Mouse (Mus musculus) effector memory CD4-positive, alpha-beta T cell, adult 5 months (primary cell): ENCODE measurements around the gene Tmem218. TPM values are rescaled to one million over a fixed set of nuclear protein-coding genes. Genes with fewer than 3 reads are reported as not detected.

Experiments
- polyA plus RNA-seq: library from polyadenylated mRNA; unstranded; fragments of 100-300 nt; shearing (Covaris generic); gene quantifications from one replicate; pipeline ENCODE4 v1.2.1, GENCODE M21; 2017

Tmem218 gene
- 2.2 TPM for polyA plus RNA-seq

DNA sequence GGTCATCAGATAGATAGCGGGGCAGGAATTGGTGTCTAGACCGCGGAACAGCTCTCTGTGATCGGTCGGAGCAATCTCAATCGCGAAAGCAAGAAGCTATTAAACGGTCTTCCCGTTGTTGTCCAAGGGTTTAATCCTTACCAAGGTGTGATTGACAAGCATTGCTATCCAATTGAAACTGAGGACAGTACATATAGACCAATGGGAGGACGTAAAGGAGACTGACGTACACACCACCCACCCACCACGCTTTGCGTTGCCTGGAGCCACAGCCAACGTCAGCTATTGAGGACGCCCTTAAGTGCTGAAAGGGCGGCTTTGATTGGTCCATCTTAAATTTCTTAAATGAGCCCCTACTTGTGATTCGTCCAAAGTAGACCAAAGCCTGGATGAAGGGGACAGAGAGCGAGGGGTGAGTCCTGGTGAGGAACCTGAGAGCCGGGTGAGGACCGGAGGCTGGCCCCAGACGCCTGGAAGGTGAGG, at the start of gene Tmem218:
Gene Tmem218, plus strand, starts transcription at position 295 of the 483 bp plus-strand sequence.

DNA sequence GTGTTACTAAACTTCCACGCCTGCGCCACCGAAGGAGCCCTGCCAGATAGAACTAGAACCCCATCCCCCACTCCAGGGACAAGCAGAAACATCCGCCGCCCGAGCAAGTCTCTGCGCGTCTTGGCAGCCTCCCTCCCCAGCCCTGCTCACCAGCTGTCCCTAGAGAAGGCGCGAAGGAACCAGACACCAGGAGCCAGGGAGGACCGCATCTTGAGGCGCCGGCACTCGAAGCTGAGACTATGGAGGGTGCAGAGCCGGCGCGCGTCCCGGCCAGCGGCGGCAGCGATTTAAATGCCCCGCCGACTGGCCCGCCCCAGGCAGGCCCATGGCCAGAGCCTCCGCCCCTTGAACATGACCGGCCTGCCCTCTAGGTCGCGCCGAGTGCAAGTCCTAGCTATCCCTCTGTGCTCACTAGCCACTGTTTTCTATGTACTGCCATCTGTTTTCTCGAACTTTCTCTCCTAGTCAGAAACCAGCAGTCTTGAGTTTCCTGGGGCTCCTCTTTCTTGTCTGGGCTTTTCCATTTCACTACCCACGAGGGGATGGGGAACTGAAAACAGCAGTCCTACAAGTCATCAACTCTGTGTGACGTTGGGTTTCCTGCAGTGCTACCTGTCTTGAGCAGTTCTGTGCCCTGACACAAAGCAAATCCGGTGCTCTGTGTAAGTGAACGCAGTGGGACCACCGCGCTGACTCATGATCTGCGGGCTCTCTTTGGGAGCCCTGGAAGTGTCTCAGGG, 47.3 kb downstream of the Tmem218 start, which contains the start of gene Slc37a2:
Gene Slc37a2, minus strand, starts transcription at position 590 of the 740 bp plus-strand sequence.

Other genes with a start within 250 kb of the Tmem218 start
- not detected for gene Pknox2, start 60.8 kb upstream of the Tmem218 start, polyA plus RNA-seq
- gene Slc37a2, start 47.5 kb downstream of the Tmem218 start, polyA plus RNA-seq, result 2.5 TPM
- gene Ccdc15, start 140.2 kb downstream of the Tmem218 start, polyA plus RNA-seq, result 6.2 TPM
- not detected for gene Hepacam, start 159.1 kb downstream of the Tmem218 start, polyA plus RNA-seq
- not detected for gene Robo4, start 193.7 kb downstream of the Tmem218 start, polyA plus RNA-seq
- not detected for gene Robo3, start 225.0 kb downstream of the Tmem218 start, polyA plus RNA-seq